Mouse (Mus musculus) layer of hippocampus, postnatal 36 days (tissue): Measurements from ENCODE around the gene Morn4. TPM values are rescaled to one million over a fixed set of nuclear protein-coding genes. Genes with fewer than 3 reads are reported as not detected.

Experiments used
- DNase-seq, 2 experiments: peaks; one replicate each; pipeline ENCODE4 v3.0.0; 2022
- total RNA-seq, 2 experiments: library from RNA; stranded (reverse); gene quantifications; 2 replicates each; pipeline ENCODE4 v1.2.3; 2021

The Morn4 gene
- total RNA-seq, 2 experiments from 2014 or later: 63.5 to 69.2 TPM

DNA sequence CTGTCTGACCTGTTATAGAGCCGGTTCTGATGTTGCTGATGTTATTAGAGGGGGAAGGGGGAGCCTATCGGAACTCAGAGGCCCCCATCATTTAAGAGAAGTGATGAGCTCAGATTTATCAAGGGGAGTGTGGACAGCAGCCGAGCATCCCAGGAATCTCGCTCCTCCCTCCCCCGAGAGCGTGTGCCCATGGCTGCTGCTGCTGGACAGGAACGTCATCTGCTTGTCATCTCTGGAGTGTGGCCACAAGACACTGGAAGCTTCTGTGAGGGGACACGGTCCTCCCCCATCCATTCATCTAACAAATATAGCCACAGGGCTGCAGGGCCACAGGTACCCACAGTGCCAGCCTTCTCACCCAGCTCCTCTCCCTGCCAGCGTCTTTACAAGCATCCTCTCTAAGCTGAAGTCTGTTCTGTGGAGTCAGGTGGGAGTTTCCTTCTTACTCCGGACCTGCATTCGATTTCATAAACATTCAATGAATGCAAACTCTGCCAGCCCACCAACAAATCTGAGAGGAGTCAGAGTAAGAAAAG is 48.9 kb downstream of the Morn4 start:
- no peak for DNase-seq

DNA sequence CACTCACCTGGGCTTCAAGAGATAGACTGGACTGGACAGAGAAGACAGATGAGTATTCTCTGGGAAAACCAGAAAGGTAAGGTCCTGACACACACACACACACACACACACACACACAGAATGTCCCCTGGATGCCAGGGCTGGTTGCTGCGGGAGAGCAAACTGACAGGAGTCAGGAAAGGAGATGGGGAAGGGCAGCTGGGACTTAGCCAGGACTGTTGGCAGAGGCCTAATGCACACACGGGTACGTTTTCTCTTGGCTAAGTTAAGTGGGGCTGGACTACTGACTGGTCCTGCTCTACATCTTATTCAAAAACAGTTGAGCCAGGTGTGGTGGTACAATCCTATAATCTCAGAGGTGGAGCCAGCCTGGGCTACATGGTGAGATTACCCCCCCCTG is 49.8 kb downstream of the Morn4 start:
- no peak for DNase-seq

- peak; percentile 72 to 74 for DNase-seq
Measured at GRCm38 (mm10) chr19:42035456-42036248, 50.5 kb downstream of the Morn4 start, which contains the start of gene Ankrd2. Gene Ankrd2, plus strand, starts transcription at chr19:42036000.

DNA sequence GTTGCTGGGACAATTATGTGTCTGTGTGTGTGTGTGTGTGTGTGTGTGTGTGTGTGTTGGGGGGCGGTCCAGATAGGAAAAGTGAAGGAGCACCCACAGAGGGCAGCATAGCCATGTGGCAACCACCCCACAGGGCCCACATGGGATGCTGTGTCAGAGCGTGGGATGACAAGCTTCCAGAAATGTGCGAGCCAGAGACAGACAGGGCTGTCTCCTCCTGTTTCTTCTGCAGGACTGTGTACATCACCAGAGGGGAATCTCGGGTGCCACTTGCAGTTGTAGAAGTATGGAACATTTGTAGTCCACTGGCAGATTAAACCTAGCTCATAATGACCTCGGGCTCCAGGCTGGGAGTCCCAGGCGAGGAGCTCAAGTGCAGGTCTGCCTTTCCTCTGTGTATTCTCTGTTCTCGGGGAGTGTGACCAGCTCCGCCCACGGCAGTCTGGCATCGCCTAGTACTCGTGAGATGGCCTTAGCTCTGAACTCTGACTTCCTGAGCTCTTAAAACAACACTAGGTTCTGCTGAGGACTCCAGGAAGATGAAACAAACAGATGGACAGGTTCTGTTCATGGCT is 51.2 kb downstream of the Morn4 start:
- peak in 1 of 2 experiments; percentile 15 for DNase-seq

- DNase-seq: peak; percentile 33 to 51
Measured at GRCm38 (mm10) chr19:42034146-42034775, 51.9 kb downstream of the Morn4 start.

- DNase-seq: no peak
Measured at GRCm38 (mm10) chr19:42033611-42034010, 52.5 kb downstream of the Morn4 start.

- no peak for DNase-seq
Measured at GRCm38 (mm10) chr19:42031112-42031511, 55.0 kb downstream of the Morn4 start.

- DNase-seq: peak; percentile 77 to 83
Measured at GRCm38 (mm10) chr19:42026158-42026557, 60.0 kb downstream of the Morn4 start.

Other genes with a start within 250 kb of the Morn4 start
- gene Frat2, start 238.2 kb downstream of the Morn4 start, total RNA-seq: 10 to 100 TPM; 14.0 to 16.4 TPM
- 10 to 100 TPM; 34.7 to 35.5 TPM for gene Rrp12, start 190.2 kb downstream of the Morn4 start, total RNA-seq
- 100 to 1,000 TPM; 507 to 547 TPM for gene Pgam1, start 174.4 kb downstream of the Morn4 start, total RNA-seq
- gene Exosc1, start 152.9 kb downstream of the Morn4 start, total RNA-seq: 10 to 100 TPM; 27.0 to 29.5 TPM
- 10 to 100 TPM; 41.9 to 45.0 TPM for gene Zdhhc16, start 152.9 kb downstream of the Morn4 start, total RNA-seq
- gene Mms19, start 105.2 kb downstream of the Morn4 start, total RNA-seq: 10 to 100 TPM; 31.8 to 37.0 TPM
- gene Ubtd1, start 104.6 kb downstream of the Morn4 start, total RNA-seq: 10 to 100 TPM; 13.4 to 14.5 TPM
- not detected for gene Ankrd2, start 50.4 kb downstream of the Morn4 start, total RNA-seq
- 1 to 10 TPM; 5.8 to 8.7 TPM for gene Hoga1, start 40.7 kb downstream of the Morn4 start, total RNA-seq
- gene 4933411K16Rik, start 34.1 kb downstream of the Morn4 start, total RNA-seq: 1 to 10 TPM; 2.0 to 2.8 TPM
- gene Pi4k2a, start 4.1 kb upstream of the Morn4 start, total RNA-seq: 10 to 100 TPM; 60.3 to 69.8 TPM
- 10 to 100 TPM; 16.0 to 18.4 TPM for gene Avpi1, start 42.7 kb upstream of the Morn4 start, total RNA-seq
- 1 to 10 TPM; 5.5 to 7.1 TPM for gene Marveld1, start 61.0 kb upstream of the Morn4 start, total RNA-seq
- 100 to 1,000 TPM in 1 of 2 experiments, 10 to 100 TPM in 1; 88.2 to 105 TPM for gene Zfyve27, start 77.6 kb upstream of the Morn4 start, total RNA-seq
- under 1 TPM; 0.17 to 0.20 TPM for gene Sfrp5, start 115.9 kb upstream of the Morn4 start, total RNA-seq
- 10 to 100 TPM; 63.7 to 66.8 TPM for gene Golga7b, start 161.2 kb upstream of the Morn4 start, total RNA-seq